Mouse (Mus musculus) gastrocnemius, postnatal 14 days (tissue): ENCODE results near the gene Hhipl1. TPM values are rescaled to one million over a fixed set of nuclear protein-coding genes. Genes with fewer than 3 reads are reported as not detected.

Experiments
- DNase-seq: peaks from one replicate; pipeline ENCODE4 v3.0.0; 2021; ENCODE audit warnings: mixed read lengths
- intact Hi-C: fragments of 180-260 bp; cut with DNase I; formaldehyde crosslinking; loops from one replicate; pipeline ENCODE4 v1.15.1; 2025; ENCODE audit warnings: low total_unique reads
- total RNA-seq, 2 experiments: library from RNA; stranded (reverse); gene quantifications; 2 replicates each; pipeline ENCODE4 v1.2.3; 2021

Gene Hhipl1
- total RNA-seq, 2 experiments from 2014 or later, result 0.55 to 1.2 TPM

GRCm38 (mm10) chr12:108275920-108276822, 29.9 kb upstream of the Hhipl1 start:
- intact Hi-C loops, result loop anchor here (2.0 kb wide), 1 partner anchor 55 kb away; no protein-coding TSS in a partner anchor
- DNase-seq, result peak; percentile 45

GRCm38 (mm10) chr12:108277341-108277841, 28.7 kb upstream of the Hhipl1 start:
- intact Hi-C loops, result no loop called here
- DNase-seq, result no peak

- DNase-seq, result no peak
Measured at GRCm38 (mm10) chr12:108278221-108278918, 27.7 kb upstream of the Hhipl1 start.

GRCm38 (mm10) chr12:108284455-108285224, 21.4 kb upstream of the Hhipl1 start:
- DNase-seq, result no peak
- intact Hi-C loops, result no loop called here

More at GRCm38 (mm10) chr12:108278221-108278918, 27.7 kb upstream of the Hhipl1 start:
- intact Hi-C loops, result no loop called here

GRCm38 (mm10) chr12:108285225-108286011, 20.7 kb upstream of the Hhipl1 start:
- intact Hi-C loops, result no loop called here
- DNase-seq, result no peak

- intact Hi-C loops, result no loop called here
- DNase-seq, result no peak
Measured at GRCm38 (mm10) chr12:108286381-108286780, 19.7 kb upstream of the Hhipl1 start.

- no peak for DNase-seq
- intact Hi-C loops, result no loop called here
Measured at GRCm38 (mm10) chr12:108287011-108287410, 19.1 kb upstream of the Hhipl1 start.

GRCm38 (mm10) chr12:108288127-108288880, 17.8 kb upstream of the Hhipl1 start:
- intact Hi-C loops, result loop anchor here (2.0 kb wide), 1 partner anchor 78 kb away; no protein-coding TSS in a partner anchor
- no peak for DNase-seq

GRCm38 (mm10) chr12:108292419-108292818, 13.7 kb upstream of the Hhipl1 start:
- no peak for DNase-seq
- intact Hi-C loops, result no loop called here

GRCm38 (mm10) chr12:108292957-108293356, 13.1 kb upstream of the Hhipl1 start:
- intact Hi-C loops, result no loop called here
- DNase-seq, result peak; percentile 71

GRCm38 (mm10) chr12:108294620-108295019, 11.4 kb upstream of the Hhipl1 start:
- DNase-seq, result no peak
- intact Hi-C loops, result loop anchor here (2.0 kb wide), 1 partner anchor 86 kb away; no protein-coding TSS in a partner anchor

GRCm38 (mm10) chr12:108297033-108297432, 9.0 kb upstream of the Hhipl1 start:
- DNase-seq, result no peak
- intact Hi-C loops, result no loop called here

GRCm38 (mm10) chr12:108301006-108301405, 5.1 kb upstream of the Hhipl1 start:
- intact Hi-C loops, result no loop called here
- no peak for DNase-seq

GRCm38 (mm10) chr12:108303778-108304365, 2.2 kb upstream of the Hhipl1 start:
- intact Hi-C loops, result no loop called here
- DNase-seq, result no peak

GRCm38 (mm10) chr12:108305172-108305571, 898 bp upstream of the Hhipl1 start:
- intact Hi-C loops, result no loop called here

GRCm38 (mm10) chr12:108307553-108307952, 1.5 kb downstream of the Hhipl1 start:
- intact Hi-C loops, result no loop called here
- DNase-seq, result no peak

More at GRCm38 (mm10) chr12:108305172-108305571, 898 bp upstream of the Hhipl1 start:
- DNase-seq, result no peak

GRCm38 (mm10) chr12:108308363-108308856, 2.3 kb downstream of the Hhipl1 start:
- DNase-seq, result peak; percentile 63
- intact Hi-C loops, result loop anchor here (1.0 kb wide), 1 partner anchor 83 kb away; no protein-coding TSS in a partner anchor
